Mouse (Mus musculus): ENCODE results near the gene Mrpl54. TPM values are rescaled to one million over a fixed set of nuclear protein-coding genes. Genes with fewer than 3 reads are reported as not detected.

The Mrpl54 gene
- polyA plus RNA-seq (2015; fragmentation: Nextera tagmentation; extraction: Ambion mirVana), result 126 and 137 TPM in 2 replicates

DNA sequence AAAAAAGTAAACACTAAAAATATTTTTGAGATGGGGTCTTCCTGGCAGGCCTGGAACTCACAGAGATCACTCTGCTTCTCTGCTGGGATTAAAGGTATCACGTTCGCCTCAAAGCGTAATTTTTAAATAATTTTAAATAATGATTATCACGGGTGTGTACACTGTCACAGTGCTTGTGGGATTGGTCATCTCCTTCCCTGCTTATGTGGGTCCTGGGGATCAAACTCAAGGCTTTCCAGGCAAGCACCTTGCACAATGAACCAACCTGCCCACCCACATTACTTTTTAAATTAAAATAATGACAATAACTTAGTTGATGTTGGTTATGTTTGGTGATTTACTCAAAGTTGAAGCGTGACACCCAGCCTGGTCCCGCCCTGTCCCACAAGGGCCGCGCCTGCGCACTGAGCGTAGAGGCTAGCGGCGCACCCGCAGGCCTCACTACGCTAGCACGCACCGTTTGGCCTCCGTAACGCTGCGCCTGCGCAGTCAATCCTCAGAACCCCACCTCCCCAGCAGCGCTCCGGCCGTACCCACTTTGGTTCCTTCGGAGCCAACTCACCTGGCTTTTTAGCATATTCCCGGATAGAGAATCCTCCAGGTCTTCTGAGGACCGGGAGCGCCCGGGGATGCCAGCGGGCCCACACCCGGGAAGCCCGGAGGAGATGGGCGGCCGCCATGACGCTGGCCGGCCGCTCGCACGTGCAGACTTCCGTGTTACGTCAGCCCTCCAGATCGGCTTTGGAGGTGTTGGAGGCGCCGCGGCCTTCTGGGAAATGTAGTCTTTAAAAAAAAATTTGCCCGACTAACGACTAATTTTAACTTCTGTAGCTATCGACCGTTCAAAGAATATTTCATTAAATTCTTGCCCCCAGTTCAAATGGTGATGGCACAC, at the start of gene Mrpl54, which contains the start of gene Apba3:
Gene Mrpl54, minus strand, starts transcription at position 724 of the 895 bp plus-strand sequence.
Gene Apba3, plus strand, starts transcription at position 750 of the 895 bp plus-strand sequence.
- WGBS, result under 1% methylated on average over 48 of the region's 48 CpGs

DNA sequence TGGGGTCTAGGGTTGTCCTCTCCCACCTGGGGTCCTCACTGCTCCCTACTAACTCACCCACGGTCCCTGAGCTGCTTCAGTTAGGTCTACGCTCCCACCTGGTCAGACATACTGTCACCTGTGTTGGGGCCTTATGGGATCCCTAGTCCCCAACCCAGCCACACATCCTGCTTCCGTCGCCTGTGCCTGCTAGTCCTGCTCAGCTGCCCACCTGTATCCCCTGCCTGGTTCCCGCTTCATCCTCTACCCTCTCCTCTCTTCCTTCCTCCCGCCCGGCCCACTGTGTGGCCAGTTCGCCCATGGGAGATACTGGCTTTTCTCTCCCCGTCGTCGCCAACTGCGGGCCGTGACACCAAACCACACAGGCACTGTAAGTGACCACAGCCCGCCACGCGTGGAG, 48.9 kb upstream of the Mrpl54 start:
- no peaks in the 10 kb centered on the region for H3K27me3 ChIP-seq (replicated peaks; ENCODE audit: control insufficient read depth, insufficient read depth, low read length)
- no peak overlapping the region for H3K4me2 ChIP-seq (ENCODE audit: low read length)
- H3K9me3 ChIP-seq (ENCODE audit: control insufficient read depth, low read length), result no peaks in the 10 kb centered on the region
- no peak overlapping the region for H3K27ac ChIP-seq (ENCODE audit: low read depth, low read length)
- no peak for ATAC-seq
- peaks cover 56% of the 10 kb centered on the region for H3K36me3 ChIP-seq (ENCODE audit: control insufficient read depth, insufficient read depth, low read length)
- no peak overlapping the region for H3K9ac ChIP-seq (ENCODE audit: low read depth, low read length)
- 92% methylated on average over 16 of the region's 16 CpGs for WGBS
- H3K4me1 ChIP-seq (ENCODE audit: control insufficient read depth, insufficient read depth, low read depth, low read length), result peaks cover 11% of the 10 kb centered on the region
- H3K4me3 ChIP-seq (ENCODE audit: low read length), result no peak overlapping the region

More for the DNA sequence above, at the start of gene Mrpl54, which contains the start of gene Apba3:
- Histone ChIP-seq H3K27ac (ENCODE audit: low read depth, low read length) (peak within 1 kb of the TSS; percentile 94), H3K27me3 (replicated peaks; ENCODE audit: control insufficient read depth, insufficient read depth, low read length) (no peaks in the 10 kb centered on the region), H3K4me3 (ENCODE audit: low read length) (peak within 1 kb of the TSS; percentile 79), H3K9me3 (ENCODE audit: control insufficient read depth, low read length) (no peaks in the 10 kb centered on the region), H3K4me1 (ENCODE audit: control insufficient read depth, insufficient read depth, low read depth, low read length) (peaks cover 21% of the 10 kb centered on the region), H3K9ac (ENCODE audit: low read depth, low read length) (peak within 1 kb of the TSS; percentile 89), H3K4me2 (ENCODE audit: low read length) (peak within 1 kb of the TSS; percentile 78), H3K36me3 (ENCODE audit: control insufficient read depth, insufficient read depth, low read length) (peaks cover 14% of the 10 kb centered on the region)
- peak; percentile 95 for ATAC-seq

DNA sequence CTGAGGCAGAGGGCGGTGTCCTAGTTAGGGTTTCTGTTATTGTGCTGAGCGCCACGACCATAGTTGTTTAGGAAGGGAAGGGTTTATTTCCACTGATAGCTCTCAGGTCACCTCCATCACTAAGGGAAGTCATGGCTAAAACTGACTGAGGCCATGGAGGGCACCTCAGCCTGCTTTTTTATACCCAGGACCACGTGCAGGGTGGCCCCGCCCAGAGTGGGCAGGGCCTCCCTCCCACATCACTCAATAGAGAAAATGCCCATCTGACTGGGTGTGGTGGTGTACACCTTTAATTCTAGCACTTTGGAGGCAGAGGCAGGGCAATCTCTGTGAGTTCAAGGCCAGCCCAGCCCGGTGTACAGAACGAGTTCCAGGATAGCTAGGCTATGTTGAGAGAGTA, 47.5 kb upstream of the Mrpl54 start:
- WGBS, result 81% methylated on average over 7 of the region's 7 CpGs
- peaks cover 62% of the 10 kb centered on the region for H3K36me3 ChIP-seq (ENCODE audit: control insufficient read depth, insufficient read depth, low read length)
- H3K27ac ChIP-seq (ENCODE audit: low read depth, low read length), result no peak overlapping the region
- no peak overlapping the region for H3K4me3 ChIP-seq (ENCODE audit: low read length)
- peaks cover 5% of the 10 kb centered on the region for H3K4me1 ChIP-seq (ENCODE audit: control insufficient read depth, insufficient read depth, low read depth, low read length)
- no peaks in the 10 kb centered on the region for H3K27me3 ChIP-seq (replicated peaks; ENCODE audit: control insufficient read depth, insufficient read depth, low read length)
- ATAC-seq, result no peak
- no peaks in the 10 kb centered on the region for H3K9me3 ChIP-seq (ENCODE audit: control insufficient read depth, low read length)
- H3K9ac ChIP-seq (ENCODE audit: low read depth, low read length), result no peak overlapping the region
- no peak overlapping the region for H3K4me2 ChIP-seq (ENCODE audit: low read length)

DNA sequence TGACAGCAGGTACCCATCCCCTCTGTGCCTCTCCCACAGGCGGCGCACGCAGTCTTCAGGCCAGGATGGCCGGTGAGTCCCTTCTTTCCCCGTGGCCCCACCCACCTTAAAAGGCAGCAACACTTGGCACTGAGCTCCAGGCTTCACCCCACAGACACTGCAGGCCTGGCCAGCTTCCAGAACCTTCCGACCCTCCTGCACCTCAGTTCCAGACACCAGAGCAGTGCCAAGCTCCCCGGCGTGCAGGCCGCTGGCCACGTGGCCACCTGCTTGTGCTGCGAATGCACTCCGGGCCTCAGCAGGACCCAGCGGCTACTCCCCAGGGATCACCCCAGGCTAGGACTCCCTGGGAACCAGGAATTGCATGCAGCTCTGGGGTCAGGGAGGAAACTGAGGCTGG, 46.8 kb upstream of the Mrpl54 start:
- Histone ChIP-seq H3K27ac (ENCODE audit: low read depth, low read length) (no peak overlapping the region), H3K36me3 (ENCODE audit: control insufficient read depth, insufficient read depth, low read length) (peaks cover 66% of the 10 kb centered on the region), H3K9ac (ENCODE audit: low read depth, low read length) (no peak overlapping the region), H3K4me2 (ENCODE audit: low read length) (no peak overlapping the region), H3K4me1 (ENCODE audit: control insufficient read depth, insufficient read depth, low read depth, low read length) (no peaks in the 10 kb centered on the region), H3K27me3 (replicated peaks; ENCODE audit: control insufficient read depth, insufficient read depth, low read length) (no peaks in the 10 kb centered on the region), H3K4me3 (ENCODE audit: low read length) (no peak overlapping the region), H3K9me3 (ENCODE audit: control insufficient read depth, low read length) (no peaks in the 10 kb centered on the region)
- 93% methylated on average over 13 of the region's 13 CpGs for WGBS
- no peak for ATAC-seq

DNA sequence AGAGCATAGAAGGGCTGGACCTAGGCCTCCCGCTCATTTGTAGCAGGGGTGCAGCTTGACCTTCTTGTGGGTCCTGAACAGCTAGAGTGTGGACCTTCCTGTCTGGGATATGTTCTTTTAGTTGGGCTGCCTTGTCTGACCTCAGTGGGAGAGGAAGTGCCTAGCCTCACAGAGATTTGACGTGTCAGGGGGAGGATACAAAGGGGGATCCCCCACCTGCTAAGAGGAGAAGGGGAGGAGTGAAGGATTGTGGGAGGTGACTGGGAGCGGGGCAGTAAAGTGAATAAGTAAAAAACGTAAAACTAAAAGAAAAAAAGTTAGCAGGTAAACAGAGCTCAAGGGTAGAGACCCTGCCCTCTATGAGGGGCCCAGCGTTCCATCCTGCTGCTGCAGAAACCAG, 42.8 kb upstream of the Mrpl54 start:
- no peak for ATAC-seq
- no peaks in the 10 kb centered on the region for H3K27me3 ChIP-seq (replicated peaks; ENCODE audit: control insufficient read depth, insufficient read depth, low read length)
- no peak overlapping the region for H3K4me2 ChIP-seq (ENCODE audit: low read length)
- no peak overlapping the region for H3K27ac ChIP-seq (ENCODE audit: low read depth, low read length)
- H3K4me3 ChIP-seq (ENCODE audit: low read length), result no peak overlapping the region
- H3K36me3 ChIP-seq (ENCODE audit: control insufficient read depth, insufficient read depth, low read length), result peaks cover 60% of the 10 kb centered on the region
- H3K9ac ChIP-seq (ENCODE audit: low read depth, low read length), result no peak overlapping the region
- 92% methylated on average over 5 of the region's 5 CpGs for WGBS
- H3K4me1 ChIP-seq (ENCODE audit: control insufficient read depth, insufficient read depth, low read depth, low read length), result peaks cover 2% of the 10 kb centered on the region; the same call in 1 of the 2 replicates
- no peaks in the 10 kb centered on the region for H3K9me3 ChIP-seq (ENCODE audit: control insufficient read depth, low read length)

DNA sequence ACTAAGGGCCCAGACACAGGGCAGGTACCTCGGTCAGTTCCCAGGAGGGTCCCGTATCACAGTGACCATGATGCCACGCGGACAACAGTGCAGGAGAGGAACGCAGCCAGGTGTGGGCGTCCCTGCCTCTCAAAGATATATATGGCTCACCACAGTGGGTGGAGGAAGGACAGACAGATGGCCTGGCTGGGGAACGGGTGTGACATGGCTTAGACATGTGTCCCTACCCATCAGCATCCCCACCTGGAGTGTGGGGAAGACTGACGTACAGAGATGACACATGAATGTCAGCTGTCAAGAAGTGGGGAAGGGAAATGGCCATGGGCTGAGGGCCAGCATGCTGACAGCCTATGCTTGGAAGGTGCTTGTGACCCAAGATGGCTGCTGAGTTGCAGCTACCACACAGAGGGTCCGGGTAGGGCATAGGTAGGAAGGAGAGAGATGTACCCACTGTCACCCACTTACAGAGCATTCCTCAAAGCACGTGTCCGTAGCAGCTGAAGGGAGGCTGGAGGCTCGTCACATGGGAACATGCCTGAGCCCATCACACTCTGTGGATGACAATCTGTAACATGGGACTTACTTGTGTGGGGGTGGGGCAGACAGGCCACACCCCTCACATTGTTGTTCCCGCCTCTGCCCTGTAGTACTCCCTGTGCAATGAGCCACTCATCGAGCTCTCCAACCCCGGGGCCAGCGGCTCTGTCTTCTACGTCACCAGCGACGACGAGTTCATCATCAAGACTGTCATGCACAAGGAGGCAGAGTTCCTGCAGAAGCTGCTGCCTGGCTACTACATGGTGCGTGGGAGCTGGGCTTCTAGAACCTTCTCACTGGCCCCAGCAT, 40.3 kb upstream of the Mrpl54 start:
- Histone ChIP-seq H3K9me3 (ENCODE audit: control insufficient read depth, low read length) (no peaks in the 10 kb centered on the region), H3K4me1 (ENCODE audit: control insufficient read depth, insufficient read depth, low read depth, low read length) (peaks cover 13% of the 10 kb centered on the region), H3K27me3 (replicated peaks; ENCODE audit: control insufficient read depth, insufficient read depth, low read length) (no peaks in the 10 kb centered on the region), H3K9ac (ENCODE audit: low read depth, low read length) (no peak overlapping the region), H3K4me3 (ENCODE audit: low read length) (no peak overlapping the region), H3K4me2 (ENCODE audit: low read length) (no peak overlapping the region), H3K36me3 (ENCODE audit: control insufficient read depth, insufficient read depth, low read length) (peaks cover 41% of the 10 kb centered on the region), H3K27ac (ENCODE audit: low read depth, low read length) (no peak overlapping the region)
- WGBS, result 93% methylated on average over 21 of the region's 21 CpGs
- no peak for ATAC-seq

DNA sequence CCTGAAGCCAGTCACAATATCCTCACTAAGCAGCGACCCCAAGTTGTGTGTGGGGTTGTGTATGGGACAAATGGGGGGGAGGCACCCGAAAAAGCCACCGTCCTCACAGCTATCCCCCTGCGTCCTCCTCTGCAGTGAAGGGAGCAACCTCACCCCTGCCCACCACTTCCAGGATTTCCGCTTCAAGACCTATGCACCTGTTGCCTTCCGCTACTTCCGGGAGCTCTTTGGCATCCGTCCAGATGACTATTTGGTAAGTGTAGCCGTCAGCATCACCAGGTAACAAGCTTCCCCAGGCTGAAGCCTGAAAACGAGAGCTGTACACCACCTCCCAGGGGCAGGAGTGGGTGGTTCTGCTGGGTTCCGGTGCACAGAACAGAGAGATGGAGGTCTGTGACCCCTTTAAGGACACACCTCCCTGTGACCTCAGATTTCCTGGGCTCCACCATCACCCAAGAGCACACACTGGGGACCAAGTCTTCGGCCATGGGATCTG, 39.5 kb upstream of the Mrpl54 start:
- Histone ChIP-seq H3K4me3 (ENCODE audit: low read length) (no peak overlapping the region), H3K27ac (ENCODE audit: low read depth, low read length) (no peak overlapping the region), H3K9me3 (ENCODE audit: control insufficient read depth, low read length) (no peaks in the 10 kb centered on the region), H3K27me3 (replicated peaks; ENCODE audit: control insufficient read depth, insufficient read depth, low read length) (no peaks in the 10 kb centered on the region), H3K9ac (ENCODE audit: low read depth, low read length) (no peak overlapping the region), H3K4me1 (ENCODE audit: control insufficient read depth, insufficient read depth, low read depth, low read length) (peaks cover 17% of the 10 kb centered on the region), H3K36me3 (ENCODE audit: control insufficient read depth, insufficient read depth, low read length) (peaks cover 34% of the 10 kb centered on the region), H3K4me2 (ENCODE audit: low read length) (no peak overlapping the region)
- 95% methylated on average over 12 of the region's 12 CpGs for WGBS
- no peak for ATAC-seq

DNA sequence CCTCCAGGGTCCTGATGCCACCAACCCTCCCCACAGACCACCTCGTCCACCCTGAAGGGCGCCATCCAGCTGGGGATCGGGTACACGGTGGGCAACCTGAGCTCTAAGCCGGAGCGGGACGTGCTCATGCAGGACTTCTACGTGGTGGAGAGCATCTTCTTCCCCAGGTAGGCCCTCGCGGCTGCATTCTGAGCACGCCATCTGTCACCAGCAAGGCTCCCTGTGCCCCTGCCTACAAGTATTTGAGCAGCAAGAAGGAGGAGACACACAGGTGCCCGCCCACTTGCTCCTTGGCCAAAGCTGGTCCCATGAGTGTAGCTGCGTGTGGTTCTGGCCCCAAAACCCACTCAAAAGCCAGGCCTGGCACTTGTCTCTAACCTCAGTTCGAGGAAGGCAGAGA, 38.9 kb upstream of the Mrpl54 start:
- H3K36me3 ChIP-seq (ENCODE audit: control insufficient read depth, insufficient read depth, low read length), result peaks cover 31% of the 10 kb centered on the region
- H3K27me3 ChIP-seq (replicated peaks; ENCODE audit: control insufficient read depth, insufficient read depth, low read length), result no peaks in the 10 kb centered on the region
- H3K4me2 ChIP-seq (ENCODE audit: low read length), result no peak overlapping the region
- H3K4me1 ChIP-seq (ENCODE audit: control insufficient read depth, insufficient read depth, low read depth, low read length), result peaks cover 18% of the 10 kb centered on the region
- 89% methylated on average over 14 of the region's 14 CpGs for WGBS
- H3K9ac ChIP-seq (ENCODE audit: low read depth, low read length), result no peak overlapping the region
- H3K4me3 ChIP-seq (ENCODE audit: low read length), result no peak overlapping the region
- H3K9me3 ChIP-seq (ENCODE audit: control insufficient read depth, low read length), result no peaks in the 10 kb centered on the region
- H3K27ac ChIP-seq (ENCODE audit: low read depth, low read length), result no peak overlapping the region
- no peak for ATAC-seq
